Mouse (Mus musculus): ENCODE data around the gene Dleu7.

DNA sequence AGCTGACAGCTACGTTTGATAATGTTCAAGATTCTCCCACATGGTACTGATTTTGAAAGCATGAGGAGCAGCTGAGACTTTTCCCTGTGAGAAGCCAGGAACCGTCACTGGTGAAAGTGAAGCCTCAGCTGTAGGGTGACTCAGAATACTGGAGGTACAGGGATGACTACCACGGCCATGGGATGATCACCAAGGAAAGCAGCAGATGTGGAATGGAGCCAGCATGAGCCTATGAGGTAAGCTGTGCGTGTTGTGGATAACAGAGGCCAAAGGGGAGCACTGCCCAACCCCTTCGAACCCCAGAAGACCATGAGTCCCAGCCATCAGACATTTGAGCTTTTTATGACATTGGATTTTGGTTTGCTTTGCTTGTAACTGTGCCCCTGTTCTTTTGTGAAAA, 36.8 kb downstream of the Dleu7 start:
- no peak for TF ChIP-seq POLR2A (IDR thresholded peaks at IDR 0.05; ENCODE audit: borderline replicate concordance, insufficient read depth, low read length)
- no peak for TF ChIP-seq CTCF (IDR thresholded peaks at IDR 0.05; ENCODE audit: borderline replicate concordance, insufficient read depth, low read depth, low read length)
